Mouse (Mus musculus): ENCODE results near the gene Spint2. TPM values are rescaled to one million over a fixed set of nuclear protein-coding genes. Genes with fewer than 3 reads are reported as not detected.

The Spint2 gene
- polyA plus RNA-seq, 1 experiment: 43.8 TPM

- TF ChIP-seq POLR2A (IDR thresholded peaks at IDR 0.05; ENCODE audit: borderline replicate concordance, extremely low read depth, insufficient read depth, insufficient read length, poor library complexity, severe bottlenecking): no peak
- no peak for TF ChIP-seq CTCF (IDR thresholded peaks at IDR 0.05; ENCODE audit: borderline replicate concordance, extremely low read depth, insufficient read depth, insufficient read length)
- DNase-seq (ENCODE audit: low read depth): no peak
Measured at GRCm38 (mm10) chr7:29271687-29272465, 9.8 kb downstream of the Spint2 start.

- no peak for DNase-seq (ENCODE audit: low read depth)
- TF ChIP-seq POLR2A (IDR thresholded peaks at IDR 0.05; ENCODE audit: borderline replicate concordance, extremely low read depth, insufficient read depth, insufficient read length, poor library complexity, severe bottlenecking) (no peak), CTCF (IDR thresholded peaks at IDR 0.05; ENCODE audit: borderline replicate concordance, extremely low read depth, insufficient read depth, insufficient read length) (no peak)
Measured at GRCm38 (mm10) chr7:29270445-29270844, 11.3 kb downstream of the Spint2 start.

GRCm38 (mm10) chr7:29266931-29267330, 14.8 kb downstream of the Spint2 start:
- no peak for TF ChIP-seq CTCF (IDR thresholded peaks at IDR 0.05; ENCODE audit: borderline replicate concordance, extremely low read depth, insufficient read depth, insufficient read length)
- no peak for TF ChIP-seq POLR2A (IDR thresholded peaks at IDR 0.05; ENCODE audit: borderline replicate concordance, extremely low read depth, insufficient read depth, insufficient read length, poor library complexity, severe bottlenecking)
- no peak for DNase-seq (ENCODE audit: low read depth)

GRCm38 (mm10) chr7:29265636-29266035, 16.1 kb downstream of the Spint2 start:
- DNase-seq (ENCODE audit: low read depth): no peak
- TF ChIP-seq CTCF (IDR thresholded peaks at IDR 0.05; ENCODE audit: borderline replicate concordance, extremely low read depth, insufficient read depth, insufficient read length): no peak
- no peak for TF ChIP-seq POLR2A (IDR thresholded peaks at IDR 0.05; ENCODE audit: borderline replicate concordance, extremely low read depth, insufficient read depth, insufficient read length, poor library complexity, severe bottlenecking)

- TF ChIP-seq CTCF (IDR thresholded peaks at IDR 0.05; ENCODE audit: borderline replicate concordance, extremely low read depth, insufficient read depth, insufficient read length) (no peak), POLR2A (IDR thresholded peaks at IDR 0.05; ENCODE audit: borderline replicate concordance, extremely low read depth, insufficient read depth, insufficient read length, poor library complexity, severe bottlenecking) (no peak)
- no peak for DNase-seq (ENCODE audit: low read depth)
Measured at GRCm38 (mm10) chr7:29263831-29264230, 17.9 kb downstream of the Spint2 start.

GRCm38 (mm10) chr7:29262151-29262550, 19.6 kb downstream of the Spint2 start:
- TF ChIP-seq POLR2A (IDR thresholded peaks at IDR 0.05; ENCODE audit: borderline replicate concordance, extremely low read depth, insufficient read depth, insufficient read length, poor library complexity, severe bottlenecking): no peak
- no peak for TF ChIP-seq CTCF (IDR thresholded peaks at IDR 0.05; ENCODE audit: borderline replicate concordance, extremely low read depth, insufficient read depth, insufficient read length)
- no peak for DNase-seq (ENCODE audit: low read depth)

- TF ChIP-seq CTCF (IDR thresholded peaks at IDR 0.05; ENCODE audit: borderline replicate concordance, extremely low read depth, insufficient read depth, insufficient read length) (no peak), POLR2A (IDR thresholded peaks at IDR 0.05; ENCODE audit: borderline replicate concordance, extremely low read depth, insufficient read depth, insufficient read length, poor library complexity, severe bottlenecking) (no peak)
- peak; percentile 70 for DNase-seq (ENCODE audit: low read depth)
Measured at GRCm38 (mm10) chr7:29259781-29260730, 21.7 kb downstream of the Spint2 start.

GRCm38 (mm10) chr7:29257368-29257767, 24.3 kb downstream of the Spint2 start:
- TF ChIP-seq POLR2A (IDR thresholded peaks at IDR 0.05; ENCODE audit: borderline replicate concordance, extremely low read depth, insufficient read depth, insufficient read length, poor library complexity, severe bottlenecking) (no peak), CTCF (IDR thresholded peaks at IDR 0.05; ENCODE audit: borderline replicate concordance, extremely low read depth, insufficient read depth, insufficient read length) (no peak)
- no peak for DNase-seq (ENCODE audit: low read depth)

- DNase-seq (ENCODE audit: low read depth): no peak
- TF ChIP-seq CTCF (IDR thresholded peaks at IDR 0.05; ENCODE audit: borderline replicate concordance, extremely low read depth, insufficient read depth, insufficient read length) (no peak), POLR2A (IDR thresholded peaks at IDR 0.05; ENCODE audit: borderline replicate concordance, extremely low read depth, insufficient read depth, insufficient read length, poor library complexity, severe bottlenecking) (no peak)
Measured at GRCm38 (mm10) chr7:29255875-29256274, 25.8 kb downstream of the Spint2 start.

GRCm38 (mm10) chr7:29253842-29254241, 27.9 kb downstream of the Spint2 start:
- no peak for DNase-seq (ENCODE audit: low read depth)
- no peak for TF ChIP-seq POLR2A (IDR thresholded peaks at IDR 0.05; ENCODE audit: borderline replicate concordance, extremely low read depth, insufficient read depth, insufficient read length, poor library complexity, severe bottlenecking)
- TF ChIP-seq CTCF (IDR thresholded peaks at IDR 0.05; ENCODE audit: borderline replicate concordance, extremely low read depth, insufficient read depth, insufficient read length): no peak

- TF ChIP-seq POLR2A (IDR thresholded peaks at IDR 0.05; ENCODE audit: borderline replicate concordance, extremely low read depth, insufficient read depth, insufficient read length, poor library complexity, severe bottlenecking): no peak
- no peak for TF ChIP-seq CTCF (IDR thresholded peaks at IDR 0.05; ENCODE audit: borderline replicate concordance, extremely low read depth, insufficient read depth, insufficient read length)
Measured at GRCm38 (mm10) chr7:29251166-29251565, 30.5 kb downstream of the Spint2 start.

More at GRCm38 (mm10) chr7:29251166-29251565, 30.5 kb downstream of the Spint2 start:
- DNase-seq (ENCODE audit: low read depth): no peak

Data from brain, embryonic 14.5 days (tissue).